18 mouse cellular contexts compared by ENCODE assay signal in the genomic region with DNA sequence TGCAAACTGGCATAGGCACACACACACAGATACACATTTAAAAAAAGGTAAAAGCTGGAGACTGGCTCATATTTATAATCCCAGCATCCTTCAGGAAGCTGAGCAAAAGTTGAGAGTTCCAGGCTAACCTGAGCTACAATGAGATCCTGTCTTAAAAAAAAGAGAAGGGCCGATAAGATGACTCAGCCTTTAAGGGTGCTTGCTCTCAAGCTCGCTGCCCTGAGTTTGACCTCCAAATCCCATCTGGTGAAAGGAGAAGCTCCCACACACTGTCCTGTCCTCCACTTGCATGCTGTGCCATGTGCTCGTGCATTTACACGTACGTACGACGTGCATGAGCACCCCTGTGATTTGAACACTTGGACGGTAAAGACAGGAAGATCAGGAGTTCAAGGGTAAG. TPM values are rescaled to one million over a fixed set of nuclear protein-coding genes. Genes with fewer than 3 reads are reported as not detected.
"Had no signal": no experiment of that assay in that cellular context is flagged by ENCODE, and none has a peak within 500 bp of the region (broad histone marks: within the 10 kb centered on the region; RNA-seq: fewer than 3 reads in every experiment).

No protein-coding gene starts in this region.

- H3K9ac ChIP-seq: limb, embryonic 13.5 days; neural tube, embryonic 12.5 days had no signal

- H3K27ac ChIP-seq: limb, embryonic 13.5 days; neural tube, embryonic 12.5 days had no signal

- H3K9me3 ChIP-seq: limb, embryonic 13.5 days; midbrain, embryonic 10.5 days; neural tube, embryonic 12.5 days had no signal

- DNase-seq: kidney, adult 18-20 months; kidney, postnatal 10 days; kidney, postnatal 4 days; left cerebral cortex, postnatal 4 days; lung, adult 18-20 months; midbrain, embryonic 14.5 days; retina, postnatal 1 day; right cerebral cortex, postnatal 4 days; spleen, adult 18-20 months; thymus, adult 18-20 months; thymus, postnatal 14 days had no signal

RNA-seq across cellular contexts. Expression of a gene that starts 5.8 kb away (rescaled TPM):
- total RNA-seq: layer of hippocampus, adult 2 months; layer of hippocampus, postnatal 10 days; neutrophil, adult 5-6 weeks had no signal

RNA-seq across cellular contexts. Expression of a gene that starts 29.7 kb away (rescaled TPM):
- total RNA-seq: megakaryocyte progenitor cell, adult 5-6 weeks had no signal
